Mouse (Mus musculus) CH12.LX (cell line): ENCODE measurements around the gene Fxr2.

Experiments used
- CTCF ChIP-seq, 2 experiments: IDR thresholded peaks in 1 of 2; conservative IDR thresholded peaks in 1 of 2; 2 replicates each; pipeline ENCODE4 v1.5.1; 2011 to 2012; ENCODE audit warnings: low read depth in 2 of 2, low read length in 2 of 2, improper control_type of control experiment in 1 of 2, inconsistent platforms in 1 of 2, mild to moderate bottlenecking in 1 of 2, moderate library complexity in 1 of 2
- ELF1 ChIP-seq: IDR thresholded peaks from 2 replicates; pipeline ENCODE4 v1.6.1; 2014; ENCODE audit warnings: low read depth, mild to moderate bottlenecking, inconsistent platforms, low read length, improper control_type of control experiment
- HCFC1 ChIP-seq: IDR thresholded peaks from 2 replicates; pipeline ENCODE4 v1.6.1; 2012; ENCODE audit warnings: low read depth, mild to moderate bottlenecking, inconsistent platforms, low read length, improper control_type of control experiment
- MAFK ChIP-seq: IDR thresholded peaks from 2 replicates; pipeline ENCODE4 v1.6.1; 2011; ENCODE audit warnings: low read length, improper control_type of control experiment; ENCODE audit not compliant: insufficient replicate concordance
- NRF1 ChIP-seq: IDR thresholded peaks from 2 replicates; pipeline ENCODE4 v1.6.1; 2014; ENCODE audit warnings: low read depth, mild to moderate bottlenecking, inconsistent platforms, low read length, improper control_type of control experiment, moderate library complexity
- POLR2A ChIP-seq: IDR thresholded peaks from 2 replicates; pipeline ENCODE4 v1.6.1; 2011; ENCODE audit warnings: low read depth, mild to moderate bottlenecking, improper control_type of control experiment, low read length

DNA sequence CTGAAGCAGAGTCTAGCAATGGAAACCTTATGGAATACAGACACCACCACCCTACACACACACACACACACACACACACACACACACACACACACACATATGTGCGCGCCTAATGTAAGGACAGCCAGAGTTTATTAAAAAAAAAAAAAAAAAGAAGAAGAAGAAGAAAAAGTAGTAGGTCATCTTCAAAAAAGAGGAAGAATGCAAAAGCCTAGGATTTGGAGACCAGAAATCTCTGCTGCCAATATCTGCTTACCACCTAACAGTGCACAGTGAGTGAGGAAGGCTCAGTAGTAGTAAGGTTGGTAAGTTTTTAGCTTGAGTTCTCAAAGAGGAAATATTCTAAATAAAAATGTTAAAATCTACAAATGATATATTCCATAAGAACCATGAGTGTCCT is 46.4 kb downstream of the Fxr2 start:
- TF ChIP-seq CTCF (conservative IDR thresholded peaks at IDR 0.05 in 1 of 2, IDR thresholded peaks at IDR 0.05 in 1 of 2; ENCODE audit: low read depth in 2 of 2, low read length in 2 of 2) (no peak), NRF1 (no peak), POLR2A (no peak), ELF1 (no peak), MAFK (no peak), HCFC1 (no peak)
